Mouse (Mus musculus): Measurements from ENCODE around the gene Hist2h2ab. TPM values are rescaled to one million over a fixed set of nuclear protein-coding genes. Genes with fewer than 3 reads are reported as not detected.

The Hist2h2ab gene
- total and polyA plus RNA-seq, 3 experiments = 0.72 to 234 TPM; not detected in 1

GRCm38 (mm10) chr3:96225421-96225820 is 5.8 kb downstream of the Hist2h2ab start:
- Histone ChIP-seq H3K79me2 (ENCODE audit: control insufficient read depth, insufficient read depth, low read length, poor library complexity) (peaks cover 9% of the 10 kb centered on the region; the same call in 1 of the 2 replicates), H3K9me3 (replicated peaks; ENCODE audit: insufficient read depth, low read length) (no peaks in the 10 kb centered on the region), H3K4me3 (ENCODE audit: control insufficient read depth in 1 of 2, insufficient read depth in 1 of 2, low read depth in 2 of 2, low read length in 2 of 2) (no peak overlapping the region), H3K27me3 (ENCODE audit: control insufficient read depth in 1 of 2, insufficient read depth in 2 of 2, low read length in 2 of 2) (no peaks in the 10 kb centered on the region), H3K27ac (ENCODE audit: control insufficient read depth, low read depth, low read length) (peak overlapping the region; percentile 8; the same call in 1 of the 2 replicates), H3K9ac (ENCODE audit: control insufficient read depth, low read depth, low read length, poor library complexity, severe bottlenecking) (peak overlapping the region; percentile 1), H3K36me3 (ENCODE audit: control insufficient read depth in 1 of 2, insufficient read depth in 2 of 2, low read length in 2 of 2) (peaks cover 0 to 45% of the 10 kb centered on the region in 2 experiments; a peak in 2 of 4 replicates), H3K4me1 (ENCODE audit: control insufficient read depth in 1 of 2, insufficient read depth in 2 of 2, low read length in 2 of 2) (peaks cover 8 to 40% of the 10 kb centered on the region in 2 experiments)
- peak; percentile 69 for DNase-seq (ENCODE audit: low read depth, low spot score)
- no peak for TF ChIP-seq MYC (IDR thresholded peaks at IDR 0.05; ENCODE audit: low read depth, low read length)
- TF ChIP-seq TBP (IDR thresholded peaks at IDR 0.05; ENCODE audit: low read depth, low read length) = 0 out of 2 replicates have a peak, but pooled peaks have one; percentile 28
- no peak for TF ChIP-seq MXI1 (IDR thresholded peaks at IDR 0.05; ENCODE audit: low read depth, low read length)

GRCm38 (mm10) chr3:96226695-96227648 is 7.3 kb downstream of the Hist2h2ab start:
- TF ChIP-seq USF1 (IDR thresholded peaks at IDR 0.05; ENCODE audit: low read depth, low read length) (no peak), GATA1 (IDR thresholded peaks at IDR 0.05; ENCODE audit: low read depth, low read length) (no peak), ELF1 (IDR thresholded peaks at IDR 0.05; ENCODE audit: low read depth, low read length) (no peak), MAX (IDR thresholded peaks at IDR 0.05; ENCODE audit: low read length) (no peak), NELFE (IDR thresholded peaks at IDR 0.05; ENCODE audit: low read depth, low read length) (no peak), ZKSCAN1 (IDR thresholded peaks at IDR 0.05; ENCODE audit: low read depth, low read length) (no peak), CHD1 (IDR thresholded peaks at IDR 0.05; ENCODE audit: low read depth, low read length) (no peak), MAZ (IDR thresholded peaks at IDR 0.05; ENCODE audit: low read depth, low read length) (no peak), RAD21 (IDR thresholded peaks at IDR 0.05; ENCODE audit: low read depth, low read length) (no peak), CHD2 (IDR thresholded peaks at IDR 0.05; ENCODE audit: low read length) (no peak), TAL1 (IDR thresholded peaks at IDR 0.05; ENCODE audit: low read length) (no peak), POLR2AphosphoS5 (IDR thresholded peaks at IDR 0.05; ENCODE audit: borderline replicate concordance, low read depth, low read length) (no peak), MYB (IDR thresholded peaks at IDR 0.05; ENCODE audit: low read depth, low read length) (no peak), JUND (IDR thresholded peaks at IDR 0.05; ENCODE audit: low read depth, low read length) (no peak), EP300 (IDR thresholded peaks at IDR 0.05; ENCODE audit: low read depth in 1 of 2, low read length in 2 of 2) (no peak), RCOR1 (IDR thresholded peaks at IDR 0.05; ENCODE audit: low read depth, low read length) (no peak)
- Histone ChIP-seq H3K4me1 (ENCODE audit: control insufficient read depth in 1 of 2, insufficient read depth in 2 of 2, low read length in 2 of 2) (peaks cover 18 to 53% of the 10 kb centered on the region in 2 experiments), H3K27ac (ENCODE audit: control insufficient read depth, low read depth, low read length) (no peak overlapping the region), H3K79me2 (ENCODE audit: control insufficient read depth, insufficient read depth, low read length, poor library complexity) (peaks cover 4% of the 10 kb centered on the region; the same call in 1 of the 2 replicates), H3K36me3 (ENCODE audit: control insufficient read depth in 1 of 2, insufficient read depth in 2 of 2, low read length in 2 of 2) (peaks cover 0 to 59% of the 10 kb centered on the region in 2 experiments; a peak in 2 of 4 replicates), H3K9ac (ENCODE audit: control insufficient read depth, low read depth, low read length, poor library complexity, severe bottlenecking) (no peak overlapping the region), H3K27me3 (ENCODE audit: control insufficient read depth in 1 of 2, insufficient read depth in 2 of 2, low read length in 2 of 2) (no peaks in the 10 kb centered on the region), H3K9me3 (replicated peaks; ENCODE audit: insufficient read depth, low read length) (no peaks in the 10 kb centered on the region), H3K4me3 (ENCODE audit: control insufficient read depth in 1 of 2, insufficient read depth in 1 of 2, low read depth in 2 of 2, low read length in 2 of 2) (no peak overlapping the region)
- peak; percentile 63 for DNase-seq (ENCODE audit: low read depth, low spot score)

Data from MEL (cell line).